ENCODE assay signal across 29 mouse cellular contexts in the genomic region with DNA sequence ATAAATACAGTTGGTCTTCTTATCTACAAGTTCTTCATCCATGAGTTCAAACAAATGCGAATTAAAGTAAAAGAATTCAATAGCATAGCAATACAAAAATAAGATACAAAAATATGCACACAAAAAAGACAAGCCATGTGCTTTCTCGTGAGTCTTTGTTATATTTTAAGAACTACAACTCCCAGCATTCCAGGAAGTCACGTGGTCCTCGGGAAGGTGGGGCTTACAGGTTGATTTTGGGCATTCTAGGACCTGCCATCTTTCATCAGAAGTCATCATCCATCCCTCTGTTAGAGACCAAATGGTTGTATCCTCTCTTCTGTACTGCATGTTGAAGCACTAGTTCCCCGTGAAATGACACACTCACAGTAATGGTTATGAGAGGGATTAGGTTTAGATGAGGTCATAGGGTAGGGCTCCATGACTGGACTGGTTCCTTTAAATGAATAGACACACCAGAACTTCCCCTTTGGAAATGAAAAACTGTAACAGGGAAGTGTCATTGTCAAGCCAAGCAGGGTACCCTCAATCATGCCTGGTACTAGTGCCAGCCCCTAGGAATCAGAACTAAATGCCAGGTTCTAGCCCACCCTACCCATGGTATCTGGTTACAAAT. TPM values are rescaled to one million over a fixed set of nuclear protein-coding genes. Genes with fewer than 3 reads are reported as not detected.
DNase-seq lines count a peak whose midpoint lies in the region; ATAC-seq and TF ChIP-seq lines count a peak whose summit lies in the region.
"Had no signal": no experiment of that assay in that cellular context is flagged by ENCODE, and none has a peak within 500 bp of the region (broad histone marks: within the 10 kb centered on the region; RNA-seq: fewer than 3 reads in every experiment).

No protein-coding gene starts in this region.

- no peaks in the 10 kb centered on the region for H3K36me3 ChIP-seq in C2C12 (ENCODE audit: control insufficient read depth, insufficient read depth)
- H3K36me3 ChIP-seq: embryonic facial prominence, embryonic 13.5 days; forebrain, embryonic 10.5 days; intestine, embryonic 15.5 days; limb, embryonic 10.5 days; limb, embryonic 15.5 days; liver, embryonic 13.5 days had no signal

- H3K27me3 ChIP-seq in C2C12 (ENCODE audit: control insufficient read depth, insufficient read depth, insufficient read length) = no peaks in the 10 kb centered on the region
- H3K27me3 ChIP-seq: embryonic facial prominence, embryonic 13.5 days; intestine, embryonic 15.5 days; limb, embryonic 15.5 days; liver, embryonic 13.5 days had no signal

- H3K79me3 ChIP-seq in C2C12 (ENCODE audit: low read depth) = peaks cover 1% of the 10 kb centered on the region

- H3K4me1 ChIP-seq in bone marrow macrophage, adult 2 months (ENCODE audit: control insufficient read depth, insufficient read depth, low read length) = peaks cover 41% of the 10 kb centered on the region
- H3K4me1 ChIP-seq: embryonic facial prominence, embryonic 13.5 days; forebrain, embryonic 10.5 days; intestine, embryonic 15.5 days; limb, embryonic 15.5 days had no signal

- H3ac ChIP-seq in C2C12 (ENCODE audit: control insufficient read depth, insufficient read length, low read depth) = no peak overlapping the region

- peak; percentile 66 for ATAC-seq in megakaryocyte, adult 5-6 weeks (ENCODE audit: poor library complexity, severe bottlenecking)
- ATAC-seq: forebrain, embryonic 16.5 days; hindbrain, postnatal 0 days; intestine, embryonic 15.5 days had no signal

- peak; percentile 19 for DNase-seq in 416B (ENCODE audit: low read depth)
- no peak for DNase-seq in urinary bladder, adult 18-20 months (ENCODE audit: low spot score in 2 of 2)
- DNase-seq in gastrocnemius, postnatal 4 days (ENCODE audit: low spot score in 2 of 2) = no peak
- DNase-seq in adrenal gland, postnatal 25 days = no peak
- DNase-seq: adrenal gland, adult 8-10 months; cerebellum, adult 11-12 months; cerebellum, adult 9-11 months; gastrocnemius, postnatal 10 days; heart, adult 2 months; heart, postnatal 14 days; liver, embryonic 13.5 days; lung, adult 2 months; lung, postnatal 14 days; midbrain, embryonic 14.5 days; right cerebral cortex, adult 18-20 months; right cerebral cortex, postnatal 4 days; thymus, adult 2 months; thymus, postnatal 36 days had no signal

- TF ChIP-seq POLR2A in bone marrow macrophage, adult 2 months (IDR thresholded peaks at IDR 0.05; ENCODE audit: borderline replicate concordance, low read depth, low read length) = no peak

- no peak overlapping the region for H3K4me3 ChIP-seq in C2C12 (ENCODE audit: insufficient read depth, poor library complexity, severe bottlenecking)
- no peak overlapping the region for H3K4me3 ChIP-seq in bone marrow macrophage, adult 2 months (ENCODE audit: insufficient read depth, low read length)
- H3K4me3 ChIP-seq: embryonic facial prominence, embryonic 13.5 days; forebrain, embryonic 10.5 days; heart, adult 2 months; intestine, embryonic 15.5 days; limb, embryonic 10.5 days; limb, embryonic 15.5 days; liver, embryonic 13.5 days had no signal

- H3K79me2 ChIP-seq in C2C12 (ENCODE audit: control insufficient read depth, insufficient read depth) = no peaks in the 10 kb centered on the region

- TF ChIP-seq CTCF in C2C12 (IDR thresholded peaks at IDR 0.05; ENCODE audit: control insufficient read depth, insufficient read depth, insufficient read length) = no peak
- no peak for TF ChIP-seq CTCF in bone marrow macrophage, adult 2 months (IDR thresholded peaks at IDR 0.05; ENCODE audit: low read depth, low read length)

- H3K27ac ChIP-seq in bone marrow macrophage, adult 2 months (ENCODE audit: insufficient read depth, low read depth, low read length) = peak overlapping the region; percentile 72
- H3K27ac ChIP-seq: embryonic facial prominence, embryonic 13.5 days; forebrain, embryonic 10.5 days; heart, adult 2 months; hindbrain, postnatal 0 days; intestine, embryonic 15.5 days; kidney, postnatal 0 days; limb, embryonic 10.5 days; limb, embryonic 15.5 days; liver, embryonic 13.5 days had no signal

TF ChIP-seq in C2C12, 6 proteins besides CTCF, POLR2A, EP300 and RAD21:
- TF ChIP-seq USF1 (IDR thresholded peaks at IDR 0.05; ENCODE audit: low read depth) (peak; percentile 66), MAX (IDR thresholded peaks at IDR 0.05) (no peak), MYOD1 (IDR thresholded peaks at IDR 0.05; ENCODE audit: control insufficient read depth, insufficient read length, low read depth) (no peak), FOSL1 (IDR thresholded peaks at IDR 0.05; ENCODE audit: insufficient read depth, low read length, poor library complexity, severe bottlenecking) (no peak), CEBPB (IDR thresholded peaks at IDR 0.05; ENCODE audit: low read depth) (no peak), MYOG (IDR thresholded peaks at IDR 0.05; ENCODE audit: control insufficient read depth, extremely low read depth, insufficient read length) (no peak)

RNA-seq across cellular contexts. Expression of a gene that starts 20.7 kb away (rescaled TPM):
- 11.0 TPM for polyA plus RNA-seq in C2C12 (2012; fragmentation: generic; extraction: Trizol)
- polyA plus RNA-seq in bone marrow macrophage, adult 2 months (2012; ENCODE audit: insufficient read depth, insufficient read length, missing spikeins) = 69.0 and 77.0 TPM in 2 replicates
- 102 and 117 TPM in 2 replicates for total RNA-seq in megakaryocyte, adult 5-6 weeks (2015)
- 155 and 162 TPM in 2 replicates for total RNA-seq in megakaryocyte, adult 5-6 weeks (2017)
- total RNA-seq in gastrocnemius, postnatal 4 days (2021) = 1 to 10 TPM; 1.1 to 1.4 TPM
- total RNA-seq in adrenal gland, postnatal 25 days (2021) = 10.0 and 10.6 TPM in 2 replicates

RNA-seq across cellular contexts. Expression of a gene that starts 48.0 kb away (rescaled TPM):
- polyA plus RNA-seq in C2C12 (2012; fragmentation: generic; extraction: Trizol) = 16.7 TPM
- polyA plus RNA-seq in bone marrow macrophage, adult 2 months (2012; ENCODE audit: insufficient read depth, insufficient read length, missing spikeins) = 40.6 and 42.0 TPM in 2 replicates
- total RNA-seq in megakaryocyte, adult 5-6 weeks (2015) = 24.6 and 32.3 TPM in 2 replicates
- total RNA-seq in megakaryocyte, adult 5-6 weeks (2017) = 14.1 and 17.1 TPM in 2 replicates
- 10 to 100 TPM in 1 of 2 experiments, 1 to 10 TPM in 1; 8.3 to 11.4 TPM for total RNA-seq in gastrocnemius, postnatal 4 days (2021)
- 34.5 and 57.5 TPM in 2 replicates for total RNA-seq in adrenal gland, postnatal 25 days (2021)
